Mouse (Mus musculus) G1E (cell line): ENCODE measurements around the gene Pih1d1.

Source experiments
- CTCF ChIP-seq: IDR thresholded peaks from 2 replicates; pipeline ENCODE4 v1.5.1; 2012; ENCODE audit warnings: low read depth, low read length, inconsistent platforms, mixed read lengths
- TAL1 ChIP-seq: conservative IDR thresholded peaks from 2 replicates; pipeline ENCODE4 v1.6.1; 2012; ENCODE audit warnings: low read depth, low read length, inconsistent platforms, mixed read lengths

GRCm38 (mm10) chr7:45134544-45135026, 19.5 kb upstream of the Pih1d1 start:
- TF ChIP-seq CTCF (no peak), TAL1 (no peak)
